Mouse (Mus musculus): ENCODE results near the gene Vipas39.
"Not testable (repeated sequence)": the region's sequence is repeated elsewhere in the genome, so short reads cannot be mapped to it uniquely, and the experiment has no call there.

- not testable (repeated sequence) for TF ChIP-seq CTCF (IDR thresholded peaks at IDR 0.05; ENCODE audit: extremely low read depth, insufficient read length, insufficient replicate concordance, low read depth, low read length); POLR2A (IDR thresholded peaks at IDR 0.05; ENCODE audit: low read depth, low read length)
Observed at GRCm38 (mm10) chr12:87205789-87206188, 60.3 kb downstream of the Vipas39 start.
